Mouse (Mus musculus) testis, adult 2 months (tissue): ENCODE results near the gene Maf. TPM values are rescaled to one million over a fixed set of nuclear protein-coding genes. Genes with fewer than 3 reads are reported as not detected.

ENCODE experiments used
- H3K27ac ChIP-seq: fragments of 200-500 bp; 2 replicates; pipeline ENCODE4 v1.5.1; 2012; ENCODE audit warnings: low read depth, low read length; ENCODE audit not compliant: control insufficient read depth, insufficient read depth
- H3K27me3 ChIP-seq: fragments of 200-500 bp; 2 replicates; pipeline ENCODE4 v1.6.1; 2012; ENCODE audit warnings: mild to moderate bottlenecking, low read length, moderate library complexity; ENCODE audit not compliant: control insufficient read depth, insufficient read depth
- H3K36me3 ChIP-seq: fragments of 200-500 bp; 2 replicates; pipeline ENCODE4 v1.6.1; 2012; ENCODE audit warnings: mild to moderate bottlenecking, low read length; ENCODE audit not compliant: control insufficient read depth, insufficient read depth
- H3K4me1 ChIP-seq: fragments of 200-500 bp; 2 replicates; pipeline ENCODE4 v1.6.1; 2012; ENCODE audit warnings: low read length; ENCODE audit not compliant: control insufficient read depth, insufficient read depth
- H3K4me3 ChIP-seq: fragments of 200-500 bp; 2 replicates; pipeline ENCODE4 v1.5.1; 2012; ENCODE audit warnings: low read depth, mild to moderate bottlenecking, low read length, moderate library complexity, mixed read lengths; ENCODE audit not compliant: control insufficient read depth
- CTCF ChIP-seq: fragments of 200-500 bp; IDR thresholded peaks from 2 replicates; pipeline ENCODE4 v1.5.1; 2012; ENCODE audit warnings: low read depth, mild to moderate bottlenecking, inconsistent platforms, low read length, moderate library complexity; ENCODE audit not compliant: control insufficient read depth, insufficient read depth, insufficient replicate concordance
- POLR2A ChIP-seq: fragments of 200-500 bp; IDR thresholded peaks from 2 replicates; pipeline ENCODE4 v1.6.1; 2012; ENCODE audit warnings: low read depth, mild to moderate bottlenecking, inconsistent platforms, low read length, moderate library complexity; ENCODE audit not compliant: control insufficient read depth
- polyA plus RNA-seq: library from polyadenylated mRNA; depleted of rRNA; stranded (reverse); fragments of >200 nt; gene quantifications from 2 replicates; pipeline ENCODE4 v1.2.3, GENCODE M21; 2012; rRNA removed

Gene Maf
- 1.0 and 1.1 TPM in 2 replicates for polyA plus RNA-seq

GRCm38 (mm10) chr8:115707731-115708590 is at the start of gene Maf:
Maf (minus strand) TSS chr8:115707794.
- peaks cover 9% of the 10 kb centered on the region for H3K4me1 ChIP-seq
- H3K36me3 ChIP-seq = no peaks in the 10 kb centered on the region
- no peak for TF ChIP-seq CTCF
- no peak; the same call in 1 of the 2 replicates for TF ChIP-seq POLR2A
- H3K4me3 ChIP-seq = peak within 1 kb of the TSS; percentile 78
- H3K27ac ChIP-seq = peak within 1 kb of the TSS; percentile 49
- H3K27me3 ChIP-seq = no peaks in the 10 kb centered on the region; the same call in 1 of the 2 replicates

DNA sequence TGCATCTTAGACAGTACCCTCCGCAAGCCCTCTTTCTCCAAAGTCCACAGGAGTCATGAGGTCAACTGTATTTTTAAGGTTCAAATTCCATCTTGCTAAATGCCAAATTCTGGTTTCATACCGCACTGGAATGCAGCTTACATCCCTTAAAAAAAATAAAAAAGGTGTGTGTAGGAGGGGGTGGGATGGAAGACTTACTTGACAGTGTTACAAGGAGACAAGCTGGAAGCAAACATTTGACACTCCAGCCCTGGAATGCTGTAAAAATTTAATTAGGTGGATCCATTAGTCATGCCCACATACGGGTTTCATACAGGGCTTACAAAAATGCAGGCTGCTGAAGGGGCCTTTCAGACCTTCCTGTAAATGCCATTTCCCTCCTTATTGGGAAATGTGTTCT is 49.4 kb upstream of the Maf start:
- H3K27ac ChIP-seq = no peak overlapping the region
- no peaks in the 10 kb centered on the region for H3K36me3 ChIP-seq
- TF ChIP-seq POLR2A (no peak), CTCF (no peak)
- H3K4me3 ChIP-seq = no peak overlapping the region
- H3K4me1 ChIP-seq = no peaks in the 10 kb centered on the region
- no peaks in the 10 kb centered on the region for H3K27me3 ChIP-seq

DNA sequence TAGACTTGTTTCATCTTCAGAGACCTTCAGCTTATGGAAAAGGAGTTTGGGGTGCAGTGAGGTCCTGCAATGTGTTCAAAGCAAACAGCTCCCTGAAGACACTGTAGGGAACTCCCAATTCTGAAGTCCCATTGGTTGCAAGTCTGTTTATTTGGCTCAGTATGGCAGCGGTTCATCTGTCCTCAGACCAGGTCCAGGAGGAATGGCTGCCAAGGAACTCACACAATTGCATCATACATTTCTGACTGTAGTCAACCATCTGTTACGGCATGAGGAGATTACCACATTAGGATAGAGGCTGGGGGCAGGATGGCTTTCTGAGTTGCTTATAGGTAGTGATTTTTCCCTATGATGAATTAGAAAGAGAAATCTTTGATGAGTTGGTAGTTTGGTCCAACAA is 48.4 kb upstream of the Maf start:
- H3K4me3 ChIP-seq = no peak overlapping the region
- no peak overlapping the region for H3K27ac ChIP-seq
- H3K27me3 ChIP-seq = no peaks in the 10 kb centered on the region
- no peaks in the 10 kb centered on the region for H3K4me1 ChIP-seq
- no peaks in the 10 kb centered on the region for H3K36me3 ChIP-seq
- TF ChIP-seq POLR2A (no peak), CTCF (no peak)

DNA sequence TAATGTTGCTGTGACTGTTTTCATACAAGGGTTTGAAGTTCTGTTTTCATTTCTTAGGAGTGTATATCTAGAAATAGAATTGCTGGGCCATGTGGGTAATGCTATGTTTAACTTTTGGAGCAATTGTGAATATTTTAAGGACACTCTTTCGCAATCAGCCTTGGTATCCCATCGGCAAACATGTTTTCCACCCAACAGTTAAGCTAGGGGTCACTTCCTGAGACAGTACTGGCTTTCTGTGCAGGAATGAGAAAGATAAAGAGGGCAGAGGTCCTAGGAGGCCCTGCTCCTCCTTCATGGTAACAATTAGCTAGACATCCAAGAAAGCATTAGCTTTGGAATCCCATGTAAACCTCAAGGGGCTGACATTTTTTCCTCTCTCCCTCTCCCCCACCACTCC is 47.1 kb upstream of the Maf start:
- no peaks in the 10 kb centered on the region for H3K4me1 ChIP-seq
- H3K27ac ChIP-seq = no peak overlapping the region
- no peaks in the 10 kb centered on the region for H3K27me3 ChIP-seq
- H3K36me3 ChIP-seq = no peaks in the 10 kb centered on the region
- TF ChIP-seq POLR2A (no peak), CTCF (no peak)
- H3K4me3 ChIP-seq = no peak overlapping the region

GRCm38 (mm10) chr8:115753801-115754200 is 46.2 kb upstream of the Maf start:
- Histone ChIP-seq H3K27ac (no peak overlapping the region), H3K27me3 (no peaks in the 10 kb centered on the region), H3K36me3 (no peaks in the 10 kb centered on the region), H3K4me1 (no peaks in the 10 kb centered on the region), H3K4me3 (no peak overlapping the region)
- TF ChIP-seq CTCF = no peak
- TF ChIP-seq POLR2A = no peak

- no peak overlapping the region for H3K27ac ChIP-seq
- no peaks in the 10 kb centered on the region for H3K36me3 ChIP-seq
- H3K4me3 ChIP-seq = no peak overlapping the region
- no peaks in the 10 kb centered on the region for H3K27me3 ChIP-seq
- TF ChIP-seq CTCF = no peak
- TF ChIP-seq POLR2A = no peak
- no peaks in the 10 kb centered on the region; the same call in 1 of the 2 replicates for H3K4me1 ChIP-seq
Observed at GRCm38 (mm10) chr8:115747426-115747825, 39.8 kb upstream of the Maf start.

GRCm38 (mm10) chr8:115745648-115746047 is 38.1 kb upstream of the Maf start:
- no peaks in the 10 kb centered on the region; the same call in 1 of the 2 replicates for H3K4me1 ChIP-seq
- no peak overlapping the region for H3K27ac ChIP-seq
- H3K27me3 ChIP-seq = no peaks in the 10 kb centered on the region
- no peak overlapping the region for H3K4me3 ChIP-seq
- no peak for TF ChIP-seq CTCF
- H3K36me3 ChIP-seq = no peaks in the 10 kb centered on the region
